Mouse (Mus musculus) CD4-positive, CD25-positive, alpha-beta regulatory T cell, adult 4 months (primary cell): ENCODE results near the gene Tspear. TPM values are rescaled to one million over a fixed set of nuclear protein-coding genes. Genes with fewer than 3 reads are reported as not detected.

Experiments used
- polyA plus RNA-seq, 2 experiments: library from polyadenylated mRNA; unstranded; fragments of 100-300 nt; shearing (Covaris generic); gene quantifications; one replicate each; pipeline ENCODE4 v1.2.1; 2017

The Tspear gene
- polyA plus RNA-seq, 2 experiments from 2014 or later = 0.31 to 1.4 TPM

Other genes with a start within 250 kb of the Tspear start
- gene Fam207a, start 170.8 kb upstream of the Tspear start, polyA plus RNA-seq = 10 to 100 TPM; 11.8 to 14.3 TPM
- gene Itgb2, start 156.3 kb upstream of the Tspear start, polyA plus RNA-seq = 100 to 1,000 TPM; 449 to 774 TPM
- gene Pttg1ip, start 104.8 kb upstream of the Tspear start, polyA plus RNA-seq = 100 to 1,000 TPM; 107 to 179 TPM
- gene Sumo3, start 80.5 kb upstream of the Tspear start, polyA plus RNA-seq = 100 to 1,000 TPM in 1 of 2 experiments, 10 to 100 TPM in 1; 96.6 to 109 TPM
- 1 to 10 TPM in 1 of 2 experiments, not detected in 1; 3.0 TPM for gene Gm49325, start 80.4 kb upstream of the Tspear start, polyA plus RNA-seq
- 10 to 100 TPM; 42.0 to 65.6 TPM for gene Ube2g2, start 64.3 kb upstream of the Tspear start, polyA plus RNA-seq
- gene Gm19402, start 4.2 kb downstream of the Tspear start, polyA plus RNA-seq = not detected
- not detected for gene Gm9508, start 10.7 kb downstream of the Tspear start, polyA plus RNA-seq
- not detected for gene Gm10272, start 20.1 kb downstream of the Tspear start, polyA plus RNA-seq
- not detected for gene Gm10024, start 24.9 kb downstream of the Tspear start, polyA plus RNA-seq
- not detected for gene Gm10142, start 29.2 kb downstream of the Tspear start, polyA plus RNA-seq
- not detected for gene Krtap12-1, start 34.0 kb downstream of the Tspear start, polyA plus RNA-seq
- gene Gm10100, start 39.9 kb downstream of the Tspear start, polyA plus RNA-seq = not detected
- gene Gm18596, start 56.1 kb downstream of the Tspear start, polyA plus RNA-seq = not detected
- gene Gm9736, start 64.8 kb downstream of the Tspear start, polyA plus RNA-seq = not detected
- not detected for gene Gm3233, start 73.1 kb downstream of the Tspear start, polyA plus RNA-seq
- not detected for gene Gm3238, start 84.8 kb downstream of the Tspear start, polyA plus RNA-seq
- not detected for gene Gm7138, start 90.4 kb downstream of the Tspear start, polyA plus RNA-seq
- gene Gm3250, start 96.0 kb downstream of the Tspear start, polyA plus RNA-seq = not detected
- not detected for gene Gm7137, start 101.6 kb downstream of the Tspear start, polyA plus RNA-seq
- not detected for gene Gm9639, start 108.5 kb downstream of the Tspear start, polyA plus RNA-seq
- not detected for gene Gm19668, start 112.6 kb downstream of the Tspear start, polyA plus RNA-seq
- not detected for gene Gm9507, start 125.3 kb downstream of the Tspear start, polyA plus RNA-seq
- not detected for gene Gm2696, start 128.1 kb downstream of the Tspear start, polyA plus RNA-seq
- gene Krtap10-4, start 140.5 kb downstream of the Tspear start, polyA plus RNA-seq = not detected
- gene Krtap10-10, start 149.4 kb downstream of the Tspear start, polyA plus RNA-seq = not detected
- not detected for gene Gm36176, start 160.2 kb downstream of the Tspear start, polyA plus RNA-seq
- not detected for gene Gm10318, start 166.3 kb downstream of the Tspear start, polyA plus RNA-seq
- gene Gm3285, start 175.4 kb downstream of the Tspear start, polyA plus RNA-seq = not detected
- gene Lrrc3, start 216.0 kb downstream of the Tspear start, polyA plus RNA-seq = not detected